In genomic region chr12:116145246-116145645, GRCm38 (mm10) we compare ENCODE assay signal across 11 mouse cellular contexts.
DNase-seq lines count a peak whose midpoint lies in the region; ATAC-seq lines count a peak whose summit lies in the region.
"Had no signal": no experiment of that assay in that cellular context is flagged by ENCODE, and none has a peak within 500 bp of the region (broad histone marks: within the 10 kb centered on the region; RNA-seq: fewer than 3 reads in every experiment).

No protein-coding gene starts in this region.

- H3K4me3 ChIP-seq in heart, embryonic 12.5 days = no peak overlapping the region
- H3K4me3 ChIP-seq in liver, embryonic 12.5 days = no peak overlapping the region
- H3K4me3 ChIP-seq: limb, embryonic 10.5 days had no signal

- DNase-seq in heart, adult 11 months = peak; percentile 98
- DNase-seq in CD8-positive naive resting alpha-beta T cell, adult 2 months (ENCODE audit: low read depth in 2 of 2, low spot score in 2 of 2) = peak; percentile 69 to 75
- DNase-seq in spleen, postnatal 36 days (ENCODE audit: low spot score in 2 of 2) = peak; percentile 74 to 75
- DNase-seq in gastrocnemius, adult 18-20 months (ENCODE audit: low spot score) = no peak
- no peak for DNase-seq in kidney, adult 11 months
- no peak for DNase-seq in MN1 (ENCODE audit: low spot score)
- DNase-seq: adrenal gland, postnatal 25 days; kidney, adult 8-10 months had no signal

- WGBS in heart, embryonic 12.5 days = 63% methylated on average over 5 of the region's 5 CpGs
- WGBS in liver, embryonic 12.5 days (ENCODE audit: insufficient replicate concordance) = 19% methylated on average over 5 of the region's 5 CpGs

- peaks cover 9% of the 10 kb centered on the region; the same call in 1 of the 2 replicates for H3K9me3 ChIP-seq in heart, embryonic 12.5 days (replicated peaks)
- H3K9me3 ChIP-seq in liver, embryonic 12.5 days (replicated peaks) = no peaks in the 10 kb centered on the region
- H3K9me3 ChIP-seq: limb, embryonic 10.5 days had no signal

- ATAC-seq in heart, embryonic 12.5 days (ENCODE audit: insufficient number of reproducible peaks, low FRiP score) = no peak
- ATAC-seq in liver, embryonic 12.5 days = 0 out of 2 replicates have a peak, but pooled peaks have one; percentile 18

- H3K9ac ChIP-seq in heart, embryonic 12.5 days = no peak overlapping the region
- H3K9ac ChIP-seq in liver, embryonic 12.5 days = no peak overlapping the region

- no peak overlapping the region for H3K4me2 ChIP-seq in heart, embryonic 12.5 days
- H3K4me2 ChIP-seq in liver, embryonic 12.5 days = no peak overlapping the region

- H3K36me3 ChIP-seq in heart, embryonic 12.5 days = no peaks in the 10 kb centered on the region
- H3K36me3 ChIP-seq in liver, embryonic 12.5 days = no peaks in the 10 kb centered on the region
- H3K36me3 ChIP-seq: limb, embryonic 10.5 days had no signal

- H3K27ac ChIP-seq in heart, embryonic 12.5 days (ENCODE audit: poor library complexity, severe bottlenecking) = no peak overlapping the region
- H3K27ac ChIP-seq in liver, embryonic 12.5 days = no peak overlapping the region
- H3K27ac ChIP-seq: limb, embryonic 10.5 days had no signal

- no peaks in the 10 kb centered on the region for H3K4me1 ChIP-seq in heart, embryonic 12.5 days (replicated peaks)
- no peaks in the 10 kb centered on the region for H3K4me1 ChIP-seq in liver, embryonic 12.5 days
- H3K4me1 ChIP-seq: limb, embryonic 10.5 days had no signal

- H3K27me3 ChIP-seq in heart, embryonic 12.5 days (replicated peaks) = no peaks in the 10 kb centered on the region
- no peaks in the 10 kb centered on the region for H3K27me3 ChIP-seq in liver, embryonic 12.5 days (replicated peaks)

Comparison
In these comparisons a context has a peak if more than half of its experiments do, and no peak if none do; other contexts are left out.
1. DNase-seq: peak in heart, adult 11 months (single experiment), CD8-positive naive resting alpha-beta T cell, adult 2 months (2 of 2) and spleen, postnatal 36 days (2 of 2); none in gastrocnemius, adult 18-20 months (single experiment), kidney, adult 11 months (single experiment) and MN1 (single experiment).